Mouse (Mus musculus): Measurements from ENCODE around the gene Lipc. TPM values are rescaled to one million over a fixed set of nuclear protein-coding genes. Genes with fewer than 3 reads are reported as not detected.

The Lipc gene
- polyA plus RNA-seq, 1 experiment from 2014 or later = not detected

DNA sequence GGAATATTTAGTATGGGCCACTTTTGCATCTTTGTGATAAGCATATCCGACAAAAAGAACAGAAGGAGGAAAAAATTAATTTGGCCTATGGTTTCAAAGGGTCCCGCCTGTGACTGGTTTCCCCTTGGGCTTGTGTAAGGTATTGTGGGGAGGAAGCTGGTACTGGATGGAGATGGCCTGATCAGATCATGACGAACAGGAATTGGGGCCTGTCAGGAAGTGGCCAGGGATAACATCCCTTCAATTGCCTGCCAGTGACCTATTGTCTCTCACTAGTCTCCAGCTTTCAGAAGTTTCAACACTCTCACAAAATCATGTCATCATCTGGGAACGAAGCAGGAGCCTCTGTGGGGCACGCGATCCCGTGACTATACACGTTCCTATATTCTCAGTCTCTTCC is 2.7 kb downstream of the Lipc start:
- H3K36me3 ChIP-seq = no peaks in the 10 kb centered on the region
- WGBS = 89% methylated on average over 8 of the region's 8 CpGs
- ATAC-seq (replicated peaks) = no peak

DNA sequence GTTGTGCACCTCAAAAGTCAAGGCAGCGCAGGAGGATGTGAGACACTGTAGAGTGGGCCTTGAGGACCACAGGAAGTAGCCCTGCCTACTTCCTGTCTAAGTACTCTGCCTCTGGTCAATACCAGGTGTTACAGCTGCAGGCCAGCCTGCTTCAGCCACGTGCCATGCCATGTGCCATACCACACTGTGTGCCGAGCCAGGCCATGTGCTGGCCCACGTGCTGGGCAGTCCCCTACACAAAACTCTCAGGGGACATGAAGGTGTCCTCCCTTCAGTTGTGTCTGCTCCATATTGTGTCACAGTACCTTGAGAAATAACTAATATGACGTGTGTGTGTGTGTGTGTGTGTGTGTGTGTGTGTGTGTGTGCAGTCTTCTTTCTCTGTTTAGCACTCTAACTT is 4.7 kb downstream of the Lipc start:
- Histone ChIP-seq H3K4me2 (replicated peaks) (no peak overlapping the region), H3K9me3 (no peaks in the 10 kb centered on the region), H3K27me3 (no peaks in the 10 kb centered on the region), H3K9ac (replicated peaks) (no peak overlapping the region), H3K36me3 (no peaks in the 10 kb centered on the region), H3K4me1 (no peaks in the 10 kb centered on the region), H3K4me3 (no peak overlapping the region), H3K27ac (replicated peaks) (no peak overlapping the region)
- WGBS = 91% methylated on average over 5 of the region's 5 CpGs
- ATAC-seq (replicated peaks) = no peak

More for the DNA sequence above, 2.7 kb downstream of the Lipc start:
- Histone ChIP-seq H3K27me3 (no peaks in the 10 kb centered on the region), H3K9me3 (no peaks in the 10 kb centered on the region), H3K4me3 (no peak overlapping the region), H3K27ac (replicated peaks) (no peak overlapping the region), H3K9ac (replicated peaks) (no peak overlapping the region), H3K4me1 (no peaks in the 10 kb centered on the region), H3K4me2 (replicated peaks) (no peak overlapping the region)

DNA sequence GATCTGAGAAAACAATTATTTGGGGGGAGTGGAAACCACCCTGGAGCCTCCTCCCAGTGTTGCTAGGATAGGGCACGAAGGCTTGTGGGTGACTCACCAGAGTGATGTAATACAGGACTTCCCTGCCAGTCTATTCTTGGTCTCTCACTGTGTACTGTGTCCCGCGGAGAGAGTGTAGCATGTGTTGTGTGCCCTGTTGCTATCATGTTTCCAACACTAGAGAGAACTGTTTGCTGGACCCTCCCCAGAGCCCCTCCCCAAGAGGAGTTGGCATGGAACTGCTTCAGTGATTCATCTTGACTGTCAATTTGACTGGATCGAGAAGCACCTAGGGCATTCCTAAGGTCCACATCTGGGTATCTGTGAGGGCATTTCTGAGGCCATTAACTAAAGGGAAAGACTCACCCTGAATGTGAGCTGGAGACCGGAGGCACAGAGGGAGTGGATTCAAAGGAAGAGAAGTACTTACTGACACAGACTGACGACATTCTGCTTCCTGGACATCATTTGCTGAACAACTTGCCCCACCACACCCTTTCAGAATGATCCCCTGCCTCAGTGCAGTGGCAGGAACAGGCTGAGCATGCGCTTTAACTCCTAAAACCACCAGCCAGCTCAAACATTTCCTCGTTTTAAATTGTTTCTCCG is 9.2 kb downstream of the Lipc start:
- no peak for ATAC-seq (replicated peaks)
- Histone ChIP-seq H3K4me1 (no peaks in the 10 kb centered on the region), H3K27me3 (no peaks in the 10 kb centered on the region), H3K4me2 (replicated peaks) (no peak overlapping the region), H3K9ac (replicated peaks) (no peak overlapping the region), H3K27ac (replicated peaks) (no peak overlapping the region), H3K9me3 (no peaks in the 10 kb centered on the region), H3K36me3 (no peaks in the 10 kb centered on the region), H3K4me3 (no peak overlapping the region)
- 85% methylated on average over 9 of the region's 9 CpGs for WGBS

DNA sequence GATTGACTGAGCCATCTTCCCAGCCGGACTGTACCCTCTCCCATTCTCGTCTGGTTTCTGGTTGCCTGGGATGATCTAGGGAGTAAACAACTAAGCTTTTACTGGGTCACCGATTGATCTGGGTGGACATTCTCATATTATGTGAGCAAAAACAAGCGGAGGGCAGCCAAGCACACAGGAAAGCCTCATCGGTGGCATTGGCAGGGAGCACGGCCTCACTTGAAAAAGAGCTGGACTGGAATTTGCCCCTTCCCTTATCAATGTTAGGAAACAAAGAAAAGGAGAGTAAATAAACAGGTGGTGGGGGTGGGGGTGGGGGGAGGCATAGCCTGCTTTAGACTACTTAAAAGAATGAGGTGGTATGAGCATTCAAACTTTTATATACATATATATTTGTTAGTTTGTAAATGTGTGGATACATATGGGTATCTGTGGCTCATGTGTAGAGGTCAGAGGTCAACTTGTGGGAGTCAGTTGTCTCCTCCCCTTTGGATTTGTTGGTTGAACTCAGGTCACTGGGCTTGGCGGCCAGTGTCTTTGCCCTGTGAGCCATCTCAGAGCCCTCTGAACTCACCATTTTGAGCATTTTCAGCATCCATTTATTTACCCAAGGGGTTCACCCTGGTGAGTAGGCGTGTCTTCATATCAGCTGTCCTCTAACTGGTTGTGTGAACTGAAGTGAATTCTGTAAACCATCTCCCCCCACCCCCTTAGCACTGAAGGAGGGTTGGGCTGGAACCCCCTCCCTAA is 12.1 kb downstream of the Lipc start:
- no peak overlapping the region for H3K4me3 ChIP-seq
- H3K27me3 ChIP-seq = no peaks in the 10 kb centered on the region
- no peak overlapping the region for H3K4me2 ChIP-seq (replicated peaks)
- no peak overlapping the region for H3K27ac ChIP-seq (replicated peaks)
- H3K9me3 ChIP-seq = no peaks in the 10 kb centered on the region
- no peaks in the 10 kb centered on the region for H3K4me1 ChIP-seq
- no peak for ATAC-seq (replicated peaks)
- no peaks in the 10 kb centered on the region for H3K36me3 ChIP-seq
- WGBS = 86% methylated on average over 8 of the region's 8 CpGs
- no peak overlapping the region for H3K9ac ChIP-seq (replicated peaks)

DNA sequence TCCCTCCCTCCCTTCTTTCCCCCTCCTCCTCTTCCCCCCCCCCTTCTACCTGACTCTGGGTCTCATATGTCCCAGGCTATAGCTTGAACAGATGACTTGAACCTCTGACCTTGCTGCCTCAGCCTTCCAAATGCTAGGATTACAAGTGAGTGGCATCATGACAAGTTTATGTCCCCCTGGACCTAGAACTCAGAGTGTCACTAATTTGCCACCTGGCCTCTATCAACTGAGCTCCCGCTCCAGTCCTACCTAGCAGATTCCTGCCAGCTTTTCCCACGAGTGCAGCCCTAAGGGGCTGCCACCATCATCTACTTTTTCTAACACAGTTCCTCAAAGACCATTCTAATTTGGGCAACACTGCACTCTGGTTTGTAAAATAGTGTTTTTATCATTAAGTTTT is 13.2 kb downstream of the Lipc start:
- WGBS = 50% methylated on average over 2 of the region's 2 CpGs
- no peak for ATAC-seq (replicated peaks)
- no peaks in the 10 kb centered on the region for H3K4me1 ChIP-seq
- H3K9ac ChIP-seq (replicated peaks) = no peak overlapping the region
- no peak overlapping the region for H3K4me2 ChIP-seq (replicated peaks)
- no peaks in the 10 kb centered on the region for H3K27me3 ChIP-seq
- no peaks in the 10 kb centered on the region for H3K36me3 ChIP-seq
- no peaks in the 10 kb centered on the region for H3K9me3 ChIP-seq
- no peak overlapping the region for H3K4me3 ChIP-seq
- H3K27ac ChIP-seq (replicated peaks) = no peak overlapping the region

DNA sequence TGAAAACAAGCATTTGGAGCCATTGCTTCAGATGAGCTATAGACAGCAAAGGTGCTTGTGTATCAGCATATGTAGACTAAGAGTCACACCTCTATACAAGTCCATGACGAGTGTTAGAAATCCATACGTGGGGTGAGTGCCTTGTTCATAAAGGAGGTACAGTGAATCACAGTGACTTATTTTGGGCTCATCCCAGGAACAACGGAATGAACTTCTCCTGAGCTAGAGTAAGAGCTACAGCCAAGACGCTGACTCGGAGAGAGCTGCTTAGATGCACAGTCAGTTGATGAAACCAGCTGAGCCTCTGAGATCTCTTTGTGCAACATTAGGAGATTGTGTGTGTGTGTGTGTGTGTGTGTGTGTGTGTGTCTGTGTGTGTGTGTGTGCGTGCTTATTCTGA is 13.9 kb downstream of the Lipc start:
- ATAC-seq (replicated peaks) = no peak
- Histone ChIP-seq H3K27ac (replicated peaks) (no peak overlapping the region), H3K4me3 (no peak overlapping the region), H3K9ac (replicated peaks) (no peak overlapping the region), H3K36me3 (no peaks in the 10 kb centered on the region), H3K4me1 (no peaks in the 10 kb centered on the region), H3K27me3 (no peaks in the 10 kb centered on the region), H3K9me3 (no peaks in the 10 kb centered on the region), H3K4me2 (replicated peaks) (no peak overlapping the region)
- 94% methylated on average over 6 of the region's 6 CpGs for WGBS

DNA sequence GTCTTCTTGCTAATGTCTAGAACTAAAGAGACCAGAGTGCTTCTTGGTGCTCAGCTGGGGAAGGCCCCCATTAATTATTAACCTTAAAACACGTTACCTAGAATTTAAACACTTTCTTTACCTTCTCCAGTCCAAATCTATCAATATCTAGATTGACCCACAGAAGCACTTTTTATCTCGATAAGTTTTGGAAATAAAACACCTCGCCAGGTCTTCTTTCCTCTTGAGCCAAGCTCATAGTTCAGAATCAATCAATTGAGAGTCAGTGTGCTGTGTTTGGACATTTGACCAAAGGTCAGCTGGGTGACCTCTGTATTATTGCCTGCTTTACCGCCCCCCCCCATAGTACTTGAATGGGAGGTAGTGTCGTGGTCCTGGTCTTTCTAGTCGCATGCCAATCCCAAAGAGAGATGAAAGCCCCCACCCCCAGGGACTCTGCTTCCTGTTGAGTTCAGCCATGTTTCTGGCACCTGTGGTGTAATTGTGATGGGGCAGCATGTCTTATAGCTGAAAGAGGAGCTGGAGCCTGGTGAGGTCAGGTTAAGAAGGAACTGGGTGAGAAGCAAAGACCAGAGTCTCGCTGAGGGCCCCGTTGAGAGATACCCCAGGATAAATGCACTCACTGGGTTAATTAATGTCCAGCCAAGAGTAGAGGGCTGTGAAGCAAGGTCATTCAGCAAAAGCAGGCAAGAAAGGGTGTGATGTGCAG is 17.3 kb downstream of the Lipc start:
- no peaks in the 10 kb centered on the region for H3K9me3 ChIP-seq
- no peaks in the 10 kb centered on the region for H3K36me3 ChIP-seq
- WGBS = 65% methylated on average over 8 of the region's 8 CpGs
- no peak for ATAC-seq (replicated peaks)
- no peak overlapping the region for H3K27ac ChIP-seq (replicated peaks)
- no peak overlapping the region for H3K9ac ChIP-seq (replicated peaks)
- no peak overlapping the region for H3K4me2 ChIP-seq (replicated peaks)
- H3K27me3 ChIP-seq = no peaks in the 10 kb centered on the region
- H3K4me1 ChIP-seq = no peaks in the 10 kb centered on the region
- H3K4me3 ChIP-seq = no peak overlapping the region

DNA sequence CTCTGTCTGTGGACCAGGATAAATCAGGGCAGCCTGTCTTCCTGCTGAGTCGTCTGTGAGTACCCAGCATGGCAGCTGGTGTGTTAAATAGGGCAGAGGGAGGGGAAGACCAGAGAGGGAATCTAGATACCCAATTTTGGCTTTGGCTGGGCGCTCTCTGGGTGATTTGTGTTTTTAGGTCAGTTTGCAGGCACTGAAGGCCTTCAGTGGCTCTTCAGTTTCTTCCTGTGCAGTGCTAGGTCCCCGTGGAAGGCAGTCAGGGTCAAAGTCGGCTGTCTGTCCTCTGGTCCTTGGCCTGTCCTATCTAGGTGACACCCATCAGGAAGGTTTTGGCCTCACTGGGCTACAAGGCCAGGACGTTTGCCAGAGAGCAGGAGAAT is 21.4 kb downstream of the Lipc start:
- WGBS = 80% methylated on average over 5 of the region's 5 CpGs
- no peak for ATAC-seq (replicated peaks)

DNA sequence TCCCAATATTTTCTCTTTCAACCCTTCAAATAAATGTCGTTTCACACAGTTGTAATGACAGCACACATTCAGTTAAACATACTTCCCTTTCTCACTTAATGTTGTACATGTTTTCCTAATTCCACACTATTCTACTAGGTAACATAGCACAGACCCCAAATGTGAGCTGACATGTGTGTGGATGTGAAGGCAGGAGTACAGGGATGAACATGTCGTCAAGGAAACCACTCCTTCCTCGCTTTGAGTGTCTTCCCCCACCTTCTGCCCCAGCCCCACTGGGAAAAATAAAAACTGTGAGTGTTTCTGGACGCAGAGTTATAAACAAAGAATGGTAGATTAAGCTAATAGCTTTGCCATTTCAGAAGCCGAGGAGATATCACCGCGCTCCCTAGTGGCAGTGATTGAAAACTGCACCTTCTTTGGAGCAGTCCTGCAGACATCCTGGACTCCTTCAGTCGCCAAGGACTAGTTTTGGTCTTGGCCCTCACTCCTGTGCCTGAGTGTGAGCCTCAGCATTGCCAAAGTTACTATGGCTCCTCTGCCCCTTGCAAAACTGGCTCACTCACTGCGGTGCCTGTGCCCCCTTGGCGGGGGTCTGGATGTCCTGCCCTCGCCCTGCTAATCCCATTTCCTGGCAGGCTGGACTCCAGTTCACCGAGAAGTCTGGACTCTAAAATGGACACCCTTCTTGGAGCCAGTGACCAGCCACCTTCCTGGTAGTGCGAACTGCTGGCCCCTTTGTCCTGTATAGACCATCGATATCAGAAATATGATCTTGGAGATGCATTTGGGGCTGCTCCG is 22.0 kb downstream of the Lipc start:
- H3K4me3 ChIP-seq = no peak overlapping the region
- H3K4me1 ChIP-seq = no peaks in the 10 kb centered on the region
- no peak overlapping the region for H3K9ac ChIP-seq (replicated peaks)
- no peak overlapping the region for H3K4me2 ChIP-seq (replicated peaks)
- no peaks in the 10 kb centered on the region for H3K9me3 ChIP-seq
- H3K27me3 ChIP-seq = no peaks in the 10 kb centered on the region
- no peaks in the 10 kb centered on the region for H3K36me3 ChIP-seq
- 52% methylated on average over 15 of the region's 15 CpGs for WGBS
- no peak overlapping the region for H3K27ac ChIP-seq (replicated peaks)
- ATAC-seq (replicated peaks) = no peak

More for the DNA sequence above, 21.4 kb downstream of the Lipc start:
- Histone ChIP-seq H3K4me3 (no peak overlapping the region), H3K27ac (replicated peaks) (no peak overlapping the region), H3K9ac (replicated peaks) (no peak overlapping the region), H3K36me3 (no peaks in the 10 kb centered on the region), H3K9me3 (no peaks in the 10 kb centered on the region), H3K4me2 (replicated peaks) (no peak overlapping the region), H3K27me3 (no peaks in the 10 kb centered on the region), H3K4me1 (no peaks in the 10 kb centered on the region)

DNA sequence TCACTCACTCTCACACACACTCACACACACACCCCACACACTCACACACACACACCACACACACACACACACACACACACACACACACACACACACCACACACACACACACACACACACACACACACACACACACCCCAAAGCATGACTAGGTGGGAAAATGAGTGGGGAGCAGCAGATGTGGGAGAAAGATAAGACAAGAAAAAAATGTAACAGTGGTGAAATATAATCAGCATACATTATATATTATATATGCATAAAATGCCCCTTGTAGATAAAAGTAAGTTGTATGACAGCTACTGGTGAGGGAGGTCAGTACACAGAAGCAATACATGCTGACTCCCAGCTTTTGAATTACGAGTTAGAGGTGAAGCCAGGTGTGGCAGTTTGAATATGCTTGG is 23.6 kb downstream of the Lipc start:
- Histone ChIP-seq H3K36me3 (no peaks in the 10 kb centered on the region), H3K9me3 (no peaks in the 10 kb centered on the region), H3K4me2 (replicated peaks) (no peak overlapping the region), H3K4me3 (no peak overlapping the region), H3K27ac (replicated peaks) (no peak overlapping the region), H3K9ac (replicated peaks) (no peak overlapping the region), H3K4me1 (no peaks in the 10 kb centered on the region), H3K27me3 (no peaks in the 10 kb centered on the region)
- no peak for ATAC-seq (replicated peaks)
- 93% methylated on average over 1 of the region's 1 CpGs for WGBS

DNA sequence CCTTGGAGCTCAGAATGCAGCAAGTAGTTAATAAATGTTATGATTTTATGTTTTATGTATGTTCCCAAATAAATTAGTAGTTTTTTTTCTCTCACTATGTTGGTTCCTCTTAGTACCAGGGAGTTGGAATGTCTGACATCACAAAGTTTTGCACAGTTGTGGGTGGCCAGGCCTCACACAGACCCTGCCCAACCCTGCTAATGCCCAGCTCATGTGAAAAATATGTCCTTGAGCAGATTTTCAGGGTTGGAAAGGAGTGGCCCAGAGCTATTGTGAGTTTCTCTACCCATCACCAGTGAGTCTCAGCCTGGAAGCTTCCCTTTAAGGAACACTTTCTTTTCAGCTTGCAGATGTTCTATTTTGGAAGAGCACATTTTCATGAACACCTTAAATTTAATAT is 24.3 kb downstream of the Lipc start:
- Histone ChIP-seq H3K27ac (replicated peaks) (no peak overlapping the region), H3K27me3 (no peaks in the 10 kb centered on the region), H3K36me3 (no peaks in the 10 kb centered on the region), H3K4me3 (no peak overlapping the region), H3K4me2 (replicated peaks) (no peak overlapping the region), H3K9ac (replicated peaks) (no peak overlapping the region), H3K4me1 (no peaks in the 10 kb centered on the region), H3K9me3 (no peaks in the 10 kb centered on the region)
- no peak for ATAC-seq (replicated peaks)
